Mouse (Mus musculus): ENCODE data around the gene Elmo1.

DNA sequence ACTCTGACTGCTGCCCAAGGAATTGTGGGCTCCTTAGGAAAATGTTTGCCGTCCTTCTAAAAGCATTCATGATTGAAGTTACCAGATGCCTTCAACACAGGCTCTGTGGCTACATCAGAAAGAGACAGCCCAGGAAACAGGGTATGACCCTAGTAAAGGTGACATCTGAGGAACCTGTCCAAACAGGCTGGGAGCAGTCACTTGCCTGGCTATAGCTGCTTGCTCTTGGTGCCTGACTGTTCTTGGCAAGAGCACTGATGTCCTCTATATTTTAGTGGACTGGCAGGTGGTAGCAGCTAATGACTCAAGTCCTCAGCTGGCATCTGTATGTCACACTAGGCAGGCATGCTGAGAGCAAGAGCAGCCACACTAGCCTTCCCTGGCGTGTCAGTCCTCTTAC, 468.0 kb downstream of the Elmo1 start:
- no peak for TF ChIP-seq POLR2A (IDR thresholded peaks at IDR 0.05; ENCODE audit: extremely low read depth, insufficient read depth, low read length)
- TF ChIP-seq CTCF (IDR thresholded peaks at IDR 0.05; ENCODE audit: extremely low read depth, insufficient read depth, low read length), result no peak

All from cortical plate, adult 2 months (tissue).